Mouse (Mus musculus): ENCODE measurements at regions not wholly inside any gene's neighbourhood (a gene's known extent, or its start where the extent isn't known, plus 50 kb on each side); places are given as distances from the start of the nearest gene placed in this dataset.

- intact Hi-C loops (cut with DNase I): no loop called here
- DNase-seq (ENCODE audit: low spot score in 2 of 2): no peak
Observed at GRCm38 (mm10) chr2:117938283-117939049, 173.2 kb upstream of the Thbs1 start.

- intact Hi-C loops (cut with DNase I): no loop called here
- no peak for DNase-seq (ENCODE audit: low spot score in 2 of 2)
Observed at GRCm38 (mm10) chr2:117941517-117942096, 170.1 kb upstream of the Thbs1 start.

DNA sequence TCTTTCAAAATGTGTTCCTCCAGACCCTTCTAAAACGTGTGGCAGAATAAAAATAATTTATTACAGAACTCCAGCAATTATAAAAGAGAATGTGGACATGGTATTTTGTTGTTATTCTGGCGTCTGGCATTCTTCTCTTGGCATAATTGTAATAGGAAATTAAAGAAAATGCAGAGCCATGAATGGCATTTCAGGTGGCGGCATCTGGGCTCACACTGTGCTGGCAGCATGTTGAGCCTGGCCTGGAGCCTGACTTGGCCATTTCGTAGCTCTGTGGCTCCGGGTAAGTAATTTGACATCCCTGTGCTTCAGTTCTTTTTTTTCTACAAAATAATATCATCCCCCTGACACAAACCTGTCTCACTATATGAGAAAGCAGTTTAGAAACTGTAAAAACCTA lies 168.0 kb upstream of the Thbs1 start:
- intact Hi-C loops (cut with DNase I): no loop called here
- DNase-seq (ENCODE audit: low spot score in 2 of 2): no peak

- intact Hi-C loops (cut with DNase I): no loop called here
- no peak for DNase-seq (ENCODE audit: low spot score in 2 of 2)
Observed at GRCm38 (mm10) chr2:117944325-117944724, 167.4 kb upstream of the Thbs1 start.

DNA sequence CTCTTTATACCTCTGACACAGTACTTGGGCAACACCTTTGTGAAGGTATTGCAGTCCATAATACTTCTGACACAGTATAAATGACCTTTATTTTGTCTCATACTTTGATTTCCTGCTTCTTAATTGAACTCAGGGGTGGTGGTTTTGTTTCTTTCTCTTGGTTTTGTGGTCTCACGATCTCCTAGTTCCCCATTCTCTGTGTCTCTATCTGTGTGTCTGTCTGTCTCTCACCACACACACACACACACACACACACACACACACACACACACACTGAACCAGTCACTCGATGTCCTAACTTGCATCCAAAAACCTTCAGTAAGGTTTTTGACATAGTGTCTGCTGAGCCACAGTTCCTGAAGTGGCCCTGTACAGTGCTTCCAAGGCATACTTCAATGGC lies 166.7 kb upstream of the Thbs1 start:
- intact Hi-C loops (cut with DNase I): no loop called here
- DNase-seq (ENCODE audit: low spot score in 2 of 2): no peak

DNA sequence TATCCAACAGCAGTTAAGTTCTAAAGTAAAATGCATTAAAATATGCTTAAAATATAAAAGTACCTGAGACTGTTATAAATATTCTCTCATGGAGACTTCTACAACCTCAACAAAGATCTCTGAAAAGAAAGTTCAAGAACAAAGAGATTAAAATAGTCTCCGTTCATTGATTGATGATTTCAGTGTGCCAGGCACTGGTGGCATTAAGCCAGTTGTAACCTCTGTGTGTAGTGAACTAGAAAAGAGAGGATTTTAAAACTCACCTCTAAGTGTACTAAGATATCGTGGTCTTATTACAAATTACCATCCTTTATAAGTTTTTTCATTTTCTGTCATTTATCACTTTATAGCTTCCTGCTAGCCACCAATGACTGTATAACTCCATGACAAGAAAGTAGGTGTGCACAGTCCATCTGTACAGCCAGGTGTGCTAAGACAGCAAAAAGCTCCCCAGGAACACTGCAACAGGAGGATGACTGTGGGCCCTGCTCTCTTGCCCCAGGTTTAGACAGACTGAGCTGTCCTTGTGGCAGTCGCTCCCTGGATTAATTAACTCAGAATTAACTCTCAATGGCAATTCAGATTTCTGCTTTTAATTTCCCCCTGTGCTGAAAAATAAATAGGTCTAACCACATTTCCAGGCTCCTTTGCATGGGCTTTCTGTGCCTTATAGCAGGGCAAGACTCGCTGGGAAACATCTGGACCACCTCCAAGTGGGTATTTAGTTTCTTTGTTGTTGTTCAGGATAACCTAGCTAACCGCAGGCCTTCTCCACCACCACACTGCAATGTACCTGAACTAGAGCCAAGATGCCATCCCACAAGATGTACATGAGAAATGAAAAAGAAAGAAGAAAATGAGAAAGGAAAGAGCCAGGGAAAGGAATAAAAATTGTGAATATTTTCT lies 161.0 kb upstream of the Thbs1 start:
- DNase-seq (ENCODE audit: low spot score in 2 of 2): no peak
- intact Hi-C loops (cut with DNase I): no loop called here

DNA sequence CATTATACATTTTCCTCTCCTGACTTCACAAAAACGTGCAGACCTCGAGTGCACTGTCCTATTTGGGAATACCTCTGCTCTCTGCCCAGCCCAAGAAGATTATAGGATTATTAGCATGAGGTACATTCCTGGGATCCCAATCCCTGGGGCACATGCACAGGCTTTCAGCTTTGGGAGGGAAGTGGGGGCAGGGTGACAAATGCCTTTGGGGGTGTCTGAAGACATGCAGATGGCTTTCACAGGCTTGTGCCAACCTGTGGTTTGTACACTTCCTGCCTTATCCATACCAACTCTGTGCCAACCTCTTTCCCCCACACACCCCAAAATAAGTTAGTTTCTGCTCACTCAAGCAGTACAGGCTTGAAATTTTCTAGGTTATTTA lies 160.3 kb upstream of the Thbs1 start:
- intact Hi-C loops (cut with DNase I): no loop called here
- DNase-seq (ENCODE audit: low spot score in 2 of 2): no peak

DNA sequence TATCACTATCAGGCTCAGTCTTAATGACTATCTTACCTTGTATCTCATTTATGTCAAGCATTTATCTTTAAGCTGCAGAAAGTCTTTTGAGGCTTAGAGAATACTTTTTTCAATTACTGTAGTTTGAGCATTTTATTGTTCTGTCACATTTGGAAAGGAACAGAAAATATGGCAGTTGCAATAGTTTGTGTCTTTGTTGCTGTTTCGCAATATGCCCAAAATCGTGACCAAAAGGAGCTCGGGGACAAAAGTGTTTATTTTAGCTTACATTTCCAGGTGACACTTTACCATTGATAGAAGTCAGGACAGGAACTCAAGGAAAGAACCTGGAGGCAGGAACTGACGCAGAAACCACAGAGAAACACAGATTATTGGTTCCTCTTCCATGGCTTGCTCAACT lies 152.9 kb upstream of the Thbs1 start:
- no peak for DNase-seq (ENCODE audit: low spot score in 2 of 2)
- intact Hi-C loops (cut with DNase I): no loop called here

GRCm38 (mm10) chr2:117959440-117959839 lies 152.2 kb upstream of the Thbs1 start:
- DNase-seq (ENCODE audit: low spot score in 2 of 2): no peak
- intact Hi-C loops (cut with DNase I): no loop called here

GRCm38 (mm10) chr2:117962531-117962930 lies 149.1 kb upstream of the Thbs1 start:
- no peak for DNase-seq (ENCODE audit: low spot score in 2 of 2)
- intact Hi-C loops (cut with DNase I): no loop called here

GRCm38 (mm10) chr2:117963526-117963925 lies 148.2 kb upstream of the Thbs1 start:
- intact Hi-C loops (cut with DNase I): no loop called here
- DNase-seq (ENCODE audit: low spot score in 2 of 2): no peak

- intact Hi-C loops (cut with DNase I): no loop called here
- no peak for DNase-seq (ENCODE audit: low spot score in 2 of 2)
Observed at GRCm38 (mm10) chr2:117965758-117966157, 145.9 kb upstream of the Thbs1 start.

DNA sequence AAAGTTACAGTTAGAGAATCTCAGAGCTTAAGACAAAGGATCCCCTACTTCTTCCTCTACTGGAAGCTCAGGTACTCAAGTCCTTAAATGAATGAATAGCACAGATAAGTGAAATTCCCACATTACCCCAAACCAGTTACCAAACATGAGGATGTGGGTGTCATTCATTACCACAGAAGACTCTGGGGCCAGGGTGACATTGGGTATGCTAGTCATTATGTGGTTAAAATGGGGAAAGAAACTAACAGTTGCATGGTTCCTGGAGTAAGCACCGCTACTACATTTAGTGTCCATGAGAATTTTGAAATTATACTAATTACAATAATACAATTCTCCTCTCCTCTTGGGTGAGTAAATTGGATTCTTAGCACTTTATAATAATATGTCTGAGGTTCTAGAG lies 142.9 kb upstream of the Thbs1 start:
- intact Hi-C loops (cut with DNase I): no loop called here

GRCm38 (mm10) chr2:117970631-117971030 lies 141.0 kb upstream of the Thbs1 start:
- no peak for DNase-seq (ENCODE audit: low spot score in 2 of 2)
- intact Hi-C loops (cut with DNase I): no loop called here

More for the DNA sequence above, 142.9 kb upstream of the Thbs1 start:
- no peak for DNase-seq (ENCODE audit: low spot score in 2 of 2)

DNA sequence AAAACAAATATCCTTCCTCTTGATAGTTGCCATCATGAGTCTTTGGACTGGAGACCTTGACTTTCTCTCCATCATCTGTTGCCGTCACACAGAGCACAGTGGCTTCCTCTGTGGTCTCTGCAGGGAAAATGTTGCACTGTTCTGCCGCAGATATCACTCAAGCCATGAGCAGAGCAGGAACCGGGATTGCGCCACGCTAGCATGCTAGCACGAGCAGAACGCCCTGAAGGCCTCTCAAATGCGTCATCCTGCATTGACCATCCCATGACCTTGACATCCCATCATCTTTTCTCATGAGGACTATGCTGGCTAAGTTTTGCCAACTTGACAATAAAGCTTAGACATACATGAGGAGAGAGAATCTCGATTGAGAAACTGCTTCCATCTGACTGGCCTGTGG lies 134.6 kb upstream of the Thbs1 start:
- DNase-seq (ENCODE audit: low spot score in 2 of 2): no peak
- intact Hi-C loops (cut with DNase I): no loop called here

- DNase-seq (ENCODE audit: low spot score in 2 of 2): no peak
Observed at GRCm38 (mm10) chr2:117980856-117981255, 130.8 kb upstream of the Thbs1 start.

GRCm38 (mm10) chr2:117984569-117984968 lies 127.1 kb upstream of the Thbs1 start:
- intact Hi-C loops (cut with DNase I): no loop called here
- no peak for DNase-seq (ENCODE audit: low spot score in 2 of 2)

More at GRCm38 (mm10) chr2:117980856-117981255, 130.8 kb upstream of the Thbs1 start:
- intact Hi-C loops (cut with DNase I): no loop called here

DNA sequence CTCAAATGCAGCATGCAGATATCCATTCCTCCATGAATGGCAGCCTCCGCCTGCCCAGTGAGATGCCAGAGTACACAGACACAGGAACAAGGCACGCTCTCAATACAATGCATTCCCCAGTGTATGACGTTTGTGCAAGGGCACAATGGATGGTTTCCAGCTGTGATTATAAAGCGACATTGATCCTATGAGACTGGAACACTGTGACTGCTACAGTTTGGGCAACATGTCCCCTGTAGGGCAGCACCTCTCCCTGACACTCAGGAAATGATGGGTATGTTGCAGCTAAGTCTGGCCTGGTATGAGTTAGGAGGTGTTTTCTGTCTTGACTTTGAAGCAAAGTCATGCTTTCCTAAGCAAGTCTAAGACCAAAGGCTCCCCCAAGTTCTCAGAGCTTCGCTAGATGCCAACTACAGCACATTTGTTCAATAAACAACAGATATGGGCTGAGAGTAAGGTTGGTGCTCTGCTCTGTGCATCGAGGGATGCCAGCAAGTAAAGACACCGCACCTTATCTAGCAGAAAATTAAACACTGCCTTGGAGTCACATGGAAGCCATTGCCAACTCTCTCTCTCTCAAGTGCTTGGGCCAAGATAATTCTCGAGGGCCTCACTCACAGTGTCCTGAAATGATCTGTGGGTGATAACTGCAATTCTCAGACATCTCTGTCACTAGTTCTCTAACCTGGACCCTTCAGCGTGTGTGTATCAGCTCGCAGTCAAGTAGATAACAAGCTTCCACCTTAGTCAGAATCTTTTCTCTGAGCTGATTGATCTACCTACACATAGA lies 124.1 kb upstream of the Thbs1 start:
- DNase-seq (ENCODE audit: low spot score in 2 of 2): no peak
- intact Hi-C loops (cut with DNase I): no loop called here

DNA sequence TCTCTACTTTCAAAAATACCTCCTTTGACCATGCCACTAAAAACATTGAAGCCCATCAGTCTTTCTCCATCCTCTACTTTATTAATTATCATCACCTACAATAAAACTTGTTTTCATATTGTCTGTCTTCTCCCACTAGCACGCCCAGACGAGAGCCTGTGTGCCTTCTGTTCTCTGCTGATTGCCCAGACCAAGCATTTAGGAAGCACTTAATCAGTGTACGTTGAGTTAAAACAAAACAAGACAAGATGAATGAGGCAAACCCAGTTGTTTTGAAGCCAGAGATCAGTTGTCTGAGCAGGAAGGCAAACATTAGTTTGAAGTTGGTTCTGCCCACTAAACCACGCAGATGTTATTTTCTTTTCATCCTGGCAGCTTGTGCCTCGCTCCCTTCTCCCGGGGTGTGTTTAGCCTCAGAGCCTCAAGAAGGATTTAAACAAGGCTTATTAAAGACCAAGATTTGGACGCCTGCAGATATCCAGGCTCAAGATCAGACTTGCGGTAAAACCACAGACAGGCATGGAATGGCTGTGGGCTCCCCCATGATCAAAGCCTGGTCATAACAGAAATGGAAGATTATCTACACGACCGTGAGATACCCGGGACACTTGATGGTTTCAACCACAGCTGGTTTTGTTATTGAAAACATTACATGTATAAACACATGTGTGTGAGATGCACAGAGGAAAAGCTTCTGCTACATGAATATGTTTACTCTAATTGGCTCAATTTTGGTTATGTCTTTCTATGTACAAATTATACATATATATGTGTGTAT lies 123.1 kb upstream of the Thbs1 start:
- intact Hi-C loops (cut with DNase I): no loop called here

More for the DNA sequence above, 123.1 kb upstream of the Thbs1 start:
- no peak for DNase-seq (ENCODE audit: low spot score in 2 of 2)

Data from left cerebral cortex, postnatal 36 days (tissue).